Mouse (Mus musculus): ENCODE measurements around the gene 1700015F17Rik.

Gene 1700015F17Rik

GRCm38 (mm10) chr5:5479043-5479442 is at the start of gene 1700015F17Rik:
Gene 1700015F17Rik (minus strand): TSS chr5:5479143.
- DNase-seq (ENCODE audit: low spot score), result no peak

- no peak for DNase-seq (ENCODE audit: low spot score)
Measured at GRCm38 (mm10) chr5:5515411-5515810, 36.5 kb upstream of the 1700015F17Rik start.

GRCm38 (mm10) chr5:5514196-5515076 is 35.5 kb upstream of the 1700015F17Rik start, which contains the start of gene Cldn12:
Gene Cldn12 (minus strand): TSS chr5:5514958.
- peak; percentile 96 for DNase-seq (ENCODE audit: low spot score)

GRCm38 (mm10) chr5:5511401-5511800 is 32.5 kb upstream of the 1700015F17Rik start:
- no peak for DNase-seq (ENCODE audit: low spot score)

GRCm38 (mm10) chr5:5510989-5511388 is 32.0 kb upstream of the 1700015F17Rik start:
- no peak for DNase-seq (ENCODE audit: low spot score)

GRCm38 (mm10) chr5:5510304-5510887 is 31.5 kb upstream of the 1700015F17Rik start:
- no peak for DNase-seq (ENCODE audit: low spot score)

GRCm38 (mm10) chr5:5508231-5508630 is 29.3 kb upstream of the 1700015F17Rik start:
- no peak for DNase-seq (ENCODE audit: low spot score)

GRCm38 (mm10) chr5:5507701-5508225 is 28.8 kb upstream of the 1700015F17Rik start:
- DNase-seq (ENCODE audit: low spot score), result peak; percentile 53

GRCm38 (mm10) chr5:5504456-5504855 is 25.5 kb upstream of the 1700015F17Rik start:
- no peak for DNase-seq (ENCODE audit: low spot score)

GRCm38 (mm10) chr5:5503381-5503780 is 24.4 kb upstream of the 1700015F17Rik start:
- no peak for DNase-seq (ENCODE audit: low spot score)

- no peak for DNase-seq (ENCODE audit: low spot score)
Measured at GRCm38 (mm10) chr5:5501583-5501982, 22.6 kb upstream of the 1700015F17Rik start.

- DNase-seq (ENCODE audit: low spot score), result no peak
Measured at GRCm38 (mm10) chr5:5496393-5496792, 17.4 kb upstream of the 1700015F17Rik start.

- no peak for DNase-seq (ENCODE audit: low spot score)
Measured at GRCm38 (mm10) chr5:5495042-5495441, 16.1 kb upstream of the 1700015F17Rik start.

- DNase-seq (ENCODE audit: low spot score), result no peak
Measured at GRCm38 (mm10) chr5:5494269-5495005, 15.5 kb upstream of the 1700015F17Rik start.

- no peak for DNase-seq (ENCODE audit: low spot score)
Measured at GRCm38 (mm10) chr5:5492163-5492562, 13.2 kb upstream of the 1700015F17Rik start.

GRCm38 (mm10) chr5:5486071-5486470 is 7.1 kb upstream of the 1700015F17Rik start:
- DNase-seq (ENCODE audit: low spot score), result no peak

- DNase-seq (ENCODE audit: low spot score), result no peak
Measured at GRCm38 (mm10) chr5:5483254-5483858, 4.4 kb upstream of the 1700015F17Rik start.

GRCm38 (mm10) chr5:5481662-5482061 is 2.7 kb upstream of the 1700015F17Rik start:
- no peak for DNase-seq (ENCODE audit: low spot score)

GRCm38 (mm10) chr5:5476133-5476532 is 2.8 kb downstream of the 1700015F17Rik start:
- no peak for DNase-seq (ENCODE audit: low spot score)

- DNase-seq (ENCODE audit: low spot score), result no peak
Measured at GRCm38 (mm10) chr5:5465256-5465655, 13.7 kb downstream of the 1700015F17Rik start.

GRCm38 (mm10) chr5:5431746-5432438 is 47.1 kb downstream of the 1700015F17Rik start:
- DNase-seq (ENCODE audit: low spot score), result no peak
